Mouse (Mus musculus) forebrain, embryonic 14.5 days (tissue): ENCODE data around the gene Rps3. TPM values are rescaled to one million over a fixed set of nuclear protein-coding genes. Genes with fewer than 3 reads are reported as not detected.
A peak's percentile ranks its signal among the peaks of the same experiment; 100 is the strongest.

ENCODE experiments used
- ATAC-seq: fragments of 200-750 bp; cut with Nextera tagmentation; 2 replicates; pipeline ENCODE4 v1.8.0; 2017; ENCODE audit warnings: mild to moderate bottlenecking, moderate library complexity
- DNase-seq: peaks from one replicate; pipeline ENCODE4 v3.0.0-alpha.2; 2015; ENCODE audit warnings: low spot score
- H3K27ac ChIP-seq: fragments of 300-500 bp; sonication (generic); 2 replicates; pipeline ENCODE4 v1.5.1; 2014; ENCODE audit warnings: low read depth, mild to moderate bottlenecking, control low read depth, low read length, moderate library complexity
- H3K27me3 ChIP-seq: fragments of 300-500 bp; sonication (generic); replicated peaks from 2 replicates; pipeline ENCODE4 v1.6.1; 2014; ENCODE audit warnings: low read length, control low read depth, mixed read lengths; ENCODE audit not compliant: control insufficient read depth, insufficient read depth
- H3K36me3 ChIP-seq: fragments of 300-500 bp; sonication (generic); 2 replicates; pipeline ENCODE4 v1.6.1; 2014; ENCODE audit warnings: low read length, control low read depth; ENCODE audit not compliant: control insufficient read depth, insufficient read depth
- H3K4me1 ChIP-seq: fragments of 300-500 bp; sonication (generic); 2 replicates; pipeline ENCODE4 v1.6.1; 2014; ENCODE audit warnings: antibody characterized with exemption, low read length, control low read depth; ENCODE audit not compliant: control insufficient read depth, insufficient read depth
- H3K4me2 ChIP-seq: fragments of 300-500 bp; sonication (generic); 2 replicates; pipeline ENCODE4 v1.6.1; 2014; ENCODE audit warnings: mild to moderate bottlenecking, control low read depth, low read length
- H3K4me3 ChIP-seq: fragments of 300-500 bp; sonication (generic); 2 replicates; pipeline ENCODE4 v1.5.1; 2014; ENCODE audit warnings: low read depth, low read length, control low read depth
- H3K9ac ChIP-seq: fragments of 300-500 bp; sonication (generic); 2 replicates; pipeline ENCODE4 v1.6.1; 2014; ENCODE audit warnings: mild to moderate bottlenecking, low read length, control low read depth, moderate library complexity
- H3K9me3 ChIP-seq: fragments of 300-500 bp; sonication (generic); replicated peaks from 2 replicates; pipeline ENCODE4 v1.6.1; 2016; ENCODE audit warnings: low read length, control low read depth, mixed read lengths; ENCODE audit not compliant: control insufficient read depth
- WGBS: fragments of 180-500 bp; shearing (Covaris S2); extraction: QIAGEN DNeasy Blood & Tissue Kit; methylation state at CpG from one replicate; pipeline ENCODE4 v1.1.7; 2014; 5-methylcytosine and 5-hydroxymethylcytosine counted together
- polyA plus RNA-seq: library from polyadenylated mRNA; unstranded; fragments of >200 nt; fragmentation: Nextera tagmentation; extraction: Ambion mirVana; gene quantifications from 2 replicates; pipeline ENCODE4 v1.2.1, GENCODE M21; 2014

Gene Rps3
- polyA plus RNA-seq: 577 and 687 TPM in 2 replicates

DNA sequence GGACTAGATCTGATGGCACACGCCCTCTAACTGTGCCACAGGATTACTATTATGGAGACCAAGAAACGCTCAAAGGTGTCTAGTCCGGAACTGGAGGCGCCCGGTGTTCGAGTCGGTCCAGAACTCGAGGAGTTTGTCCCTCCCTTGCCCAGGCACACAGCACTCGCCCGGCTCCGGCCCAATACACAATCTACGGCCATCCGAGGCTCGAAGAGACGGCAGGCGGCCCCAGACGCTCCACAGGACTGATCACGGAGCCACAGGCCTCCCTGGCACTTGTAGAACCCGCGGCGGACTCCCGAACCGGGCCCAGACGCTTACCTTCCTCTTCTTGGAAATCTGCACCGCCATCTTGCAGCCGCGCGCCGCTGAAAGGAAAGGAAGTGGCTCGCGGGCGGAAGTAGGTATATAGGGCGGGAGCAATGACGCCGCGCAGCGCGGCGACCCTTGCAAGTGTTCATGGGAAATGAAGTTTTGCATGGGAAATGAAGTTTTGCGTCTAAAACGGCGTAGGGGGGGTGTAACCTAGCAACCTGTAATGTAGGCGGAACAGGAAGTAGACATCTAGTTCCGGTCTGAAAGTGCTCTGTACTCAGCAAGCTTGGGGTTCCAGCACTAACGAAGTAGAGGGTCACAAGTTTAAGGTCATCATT lies at the start of gene Rps3:
TSS of gene Rps3 (minus strand) at position 468 of the 653 bp plus-strand sequence.
- Histone ChIP-seq H3K27me3 (no peaks in the 10 kb centered on the region), H3K4me1 (peaks cover 14% of the 10 kb centered on the region), H3K9ac (peak within 1 kb of the TSS; percentile 73), H3K9me3 (no peaks in the 10 kb centered on the region), H3K36me3 (peaks cover 41% of the 10 kb centered on the region), H3K27ac (peak within 1 kb of the TSS; percentile 77), H3K4me2 (peak within 1 kb of the TSS; percentile 92), H3K4me3 (peak within 1 kb of the TSS; percentile 64)
- peak; percentile 98 for ATAC-seq
- under 1% methylated on average over 45 of the region's 45 CpGs for WGBS
- DNase-seq: peak; percentile 99

GRCm38 (mm10) chr7:99532526-99532925 lies 49.0 kb upstream of the Rps3 start:
- no peak overlapping the region for H3K4me2 ChIP-seq
- H3K36me3 ChIP-seq: no peaks in the 10 kb centered on the region
- no peaks in the 10 kb centered on the region for H3K27me3 ChIP-seq
- H3K4me1 ChIP-seq: peaks cover 18% of the 10 kb centered on the region
- H3K27ac ChIP-seq: no peak overlapping the region
- DNase-seq (no peak), ATAC-seq (no peak)
- WGBS: 93% methylated on average over 4 of the region's 4 CpGs
- no peak overlapping the region for H3K9ac ChIP-seq
- no peaks in the 10 kb centered on the region for H3K9me3 ChIP-seq
- H3K4me3 ChIP-seq: no peak overlapping the region

GRCm38 (mm10) chr7:99531408-99531970 lies 48.0 kb upstream of the Rps3 start:
- no peak for ATAC-seq
- no peaks in the 10 kb centered on the region for H3K27me3 ChIP-seq
- 88% methylated on average over 3 of the region's 3 CpGs for WGBS
- no peaks in the 10 kb centered on the region for H3K9me3 ChIP-seq
- peaks cover 8% of the 10 kb centered on the region for H3K4me1 ChIP-seq
- no peak overlapping the region for H3K4me3 ChIP-seq
- no peaks in the 10 kb centered on the region for H3K36me3 ChIP-seq
- DNase-seq: no peak
- no peak overlapping the region for H3K27ac ChIP-seq
- H3K4me2 ChIP-seq: no peak overlapping the region
- no peak overlapping the region for H3K9ac ChIP-seq

GRCm38 (mm10) chr7:99529410-99529809 lies 45.9 kb upstream of the Rps3 start:
- WGBS: 59% methylated on average over 5 of the region's 5 CpGs
- Histone ChIP-seq H3K27me3 (no peaks in the 10 kb centered on the region), H3K36me3 (no peaks in the 10 kb centered on the region), H3K4me2 (no peak overlapping the region), H3K4me3 (no peak overlapping the region), H3K9me3 (no peaks in the 10 kb centered on the region), H3K27ac (no peak overlapping the region), H3K9ac (no peak overlapping the region), H3K4me1 (peaks cover 2% of the 10 kb centered on the region; the same call in 1 of the 2 replicates)
- ATAC-seq (no peak), DNase-seq (no peak)

DNA sequence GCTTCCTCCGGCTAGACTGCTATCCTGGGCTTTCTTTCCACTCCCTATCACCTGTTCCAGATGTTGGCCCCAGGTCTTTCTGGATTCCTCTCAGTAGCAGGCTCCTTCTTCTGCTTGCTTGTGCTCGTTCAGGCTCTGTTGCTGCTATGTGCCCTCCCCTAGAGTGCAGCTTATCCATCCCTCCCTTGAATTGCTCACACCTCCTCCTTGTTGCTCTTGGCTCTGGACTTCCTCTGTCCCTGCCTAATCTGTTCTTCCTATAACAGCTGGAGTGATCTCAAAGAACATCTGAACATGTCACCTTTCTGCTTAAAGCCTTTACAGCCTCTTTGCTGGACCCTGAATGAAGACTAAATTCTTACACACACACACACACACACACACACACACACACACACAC lies 45.0 kb upstream of the Rps3 start:
- H3K27me3 ChIP-seq: no peaks in the 10 kb centered on the region
- H3K4me1 ChIP-seq: no peaks in the 10 kb centered on the region
- DNase-seq: no peak
- WGBS: 70% methylated on average over 2 of the region's 2 CpGs
- H3K9ac ChIP-seq: no peak overlapping the region
- H3K27ac ChIP-seq: no peak overlapping the region
- H3K9me3 ChIP-seq: no peaks in the 10 kb centered on the region
- no peak overlapping the region for H3K4me3 ChIP-seq
- no peak overlapping the region for H3K4me2 ChIP-seq
- H3K36me3 ChIP-seq: no peaks in the 10 kb centered on the region
- no peak for ATAC-seq

DNA sequence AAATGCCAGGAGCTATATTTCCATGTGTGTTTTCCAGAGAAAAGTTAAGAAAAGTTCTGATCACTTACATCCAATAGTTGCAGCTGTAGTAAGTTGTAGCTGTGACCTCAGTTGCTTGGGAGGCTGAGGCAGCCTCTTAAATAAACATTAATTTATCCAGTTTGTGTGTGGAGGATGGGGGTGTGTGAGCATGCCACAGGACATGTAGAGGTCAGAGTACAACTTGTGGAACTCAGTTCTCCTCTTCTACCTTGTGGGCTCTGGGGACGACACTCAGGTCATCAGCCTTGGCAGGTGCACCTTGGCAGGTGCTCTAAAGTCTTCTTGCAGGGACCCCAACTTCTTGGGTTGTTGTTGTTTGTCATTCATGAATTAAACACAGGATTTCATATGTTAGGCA lies 40.3 kb upstream of the Rps3 start:
- H3K27ac ChIP-seq: no peak overlapping the region
- no peak overlapping the region for H3K9ac ChIP-seq
- no peaks in the 10 kb centered on the region for H3K36me3 ChIP-seq
- H3K27me3 ChIP-seq: no peaks in the 10 kb centered on the region
- no peaks in the 10 kb centered on the region for H3K4me1 ChIP-seq
- no peaks in the 10 kb centered on the region for H3K9me3 ChIP-seq
- no peak overlapping the region for H3K4me3 ChIP-seq
- WGBS: 95% methylated on average over 1 of the region's 1 CpGs
- no peak overlapping the region for H3K4me2 ChIP-seq
- ATAC-seq (no peak), DNase-seq (no peak)

DNA sequence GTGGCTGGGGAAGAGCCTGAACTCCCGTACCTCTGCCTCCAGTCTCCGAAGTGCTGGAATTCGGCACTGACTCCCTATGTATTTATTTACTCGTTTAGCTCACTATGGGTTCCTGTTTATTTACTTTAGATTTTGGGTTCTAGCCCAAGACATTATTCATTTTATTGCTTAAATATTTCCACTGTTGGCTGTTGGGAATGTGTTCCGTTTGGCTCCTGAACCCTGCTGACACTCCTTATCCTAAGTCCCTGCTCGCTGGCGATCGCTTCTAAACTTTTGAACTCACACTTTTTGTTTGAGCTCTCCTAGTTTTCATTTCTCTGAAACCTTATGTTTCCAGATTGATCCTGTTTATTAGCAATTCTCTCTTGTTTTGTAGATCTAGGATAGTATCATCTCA lies 39.6 kb upstream of the Rps3 start:
- no peak overlapping the region for H3K4me3 ChIP-seq
- 82% methylated on average over 8 of the region's 8 CpGs for WGBS
- no peak for DNase-seq
- no peaks in the 10 kb centered on the region for H3K9me3 ChIP-seq
- H3K27ac ChIP-seq: no peak overlapping the region
- H3K36me3 ChIP-seq: no peaks in the 10 kb centered on the region
- no peak overlapping the region for H3K4me2 ChIP-seq
- no peaks in the 10 kb centered on the region for H3K27me3 ChIP-seq
- H3K4me1 ChIP-seq: no peaks in the 10 kb centered on the region
- no peak for ATAC-seq
- no peak overlapping the region for H3K9ac ChIP-seq

DNA sequence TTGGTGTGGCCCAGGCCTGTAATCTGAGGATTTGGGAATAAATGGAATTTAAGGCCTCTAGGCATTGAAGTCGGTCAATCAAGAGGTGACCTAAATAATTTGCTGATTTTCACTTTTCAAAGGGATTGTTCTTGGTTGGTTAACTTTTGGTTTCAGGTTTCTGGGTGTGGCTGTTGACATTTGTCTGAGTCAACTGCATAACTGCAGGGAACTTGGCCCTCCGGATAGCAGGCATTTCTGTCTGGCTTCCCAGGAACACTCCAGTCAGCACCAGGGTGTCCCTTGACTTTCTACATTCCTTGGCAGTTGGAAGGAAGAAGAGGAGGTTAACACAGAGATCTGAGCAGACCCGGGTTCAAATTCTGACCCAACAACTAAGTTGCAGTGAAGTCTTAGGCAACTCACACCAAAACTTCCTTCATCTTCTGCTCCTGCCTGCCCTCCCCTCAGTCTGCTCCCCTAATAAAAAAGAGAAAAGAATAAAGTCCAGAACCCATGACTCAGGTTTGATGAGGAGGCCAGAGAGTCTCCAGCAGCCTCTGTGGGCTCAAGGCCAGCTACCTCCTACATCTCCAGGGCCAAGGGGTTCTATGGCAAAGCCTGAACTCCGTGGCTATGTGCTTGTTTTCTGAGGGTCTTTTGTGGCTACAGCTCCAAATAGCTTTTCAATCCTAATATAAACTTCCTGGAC lies 35.6 kb upstream of the Rps3 start:
- Histone ChIP-seq H3K27ac (no peak overlapping the region), H3K36me3 (no peaks in the 10 kb centered on the region), H3K27me3 (no peaks in the 10 kb centered on the region), H3K4me3 (no peak overlapping the region), H3K9me3 (no peaks in the 10 kb centered on the region), H3K9ac (no peak overlapping the region), H3K4me2 (no peak overlapping the region), H3K4me1 (no peaks in the 10 kb centered on the region)
- WGBS: 59% methylated on average over 4 of the region's 4 CpGs
- ATAC-seq (no peak), DNase-seq (no peak)

DNA sequence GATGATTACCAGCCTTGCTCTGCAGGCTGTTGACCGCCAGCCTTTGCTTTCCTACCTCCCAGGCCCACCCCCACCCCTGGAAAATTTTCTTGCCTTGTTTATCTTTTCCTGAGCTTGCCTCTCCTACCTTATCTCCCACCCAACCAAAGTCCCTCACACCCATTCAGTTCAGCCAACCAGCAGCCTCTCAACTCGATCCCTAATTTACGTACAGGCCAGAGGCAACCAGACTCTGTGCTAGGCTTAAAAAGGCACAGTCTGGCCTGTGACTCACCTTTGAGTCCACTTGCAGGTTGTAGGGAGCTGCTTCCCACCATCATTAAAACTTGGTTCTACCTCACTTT lies 33.2 kb upstream of the Rps3 start:
- Histone ChIP-seq H3K27ac (no peak overlapping the region), H3K9me3 (no peaks in the 10 kb centered on the region), H3K9ac (no peak overlapping the region), H3K4me2 (no peak overlapping the region), H3K36me3 (no peaks in the 10 kb centered on the region), H3K4me3 (no peak overlapping the region), H3K4me1 (no peaks in the 10 kb centered on the region), H3K27me3 (no peaks in the 10 kb centered on the region)
- ATAC-seq (no peak), DNase-seq (no peak)
- 77% methylated on average over 3 of the region's 3 CpGs for WGBS
